Mouse (Mus musculus): ENCODE data around the gene Skiv2l. TPM values are rescaled to one million over a fixed set of nuclear protein-coding genes. Genes with fewer than 3 reads are reported as not detected.
"Not testable (repeated sequence)": the region's sequence is repeated elsewhere in the genome, so short reads cannot be mapped to it uniquely, and the experiment has no call there.

The Skiv2l gene
- total RNA-seq, 2 experiments from 2014 or later: 70.9 to 80.2 TPM

DNA sequence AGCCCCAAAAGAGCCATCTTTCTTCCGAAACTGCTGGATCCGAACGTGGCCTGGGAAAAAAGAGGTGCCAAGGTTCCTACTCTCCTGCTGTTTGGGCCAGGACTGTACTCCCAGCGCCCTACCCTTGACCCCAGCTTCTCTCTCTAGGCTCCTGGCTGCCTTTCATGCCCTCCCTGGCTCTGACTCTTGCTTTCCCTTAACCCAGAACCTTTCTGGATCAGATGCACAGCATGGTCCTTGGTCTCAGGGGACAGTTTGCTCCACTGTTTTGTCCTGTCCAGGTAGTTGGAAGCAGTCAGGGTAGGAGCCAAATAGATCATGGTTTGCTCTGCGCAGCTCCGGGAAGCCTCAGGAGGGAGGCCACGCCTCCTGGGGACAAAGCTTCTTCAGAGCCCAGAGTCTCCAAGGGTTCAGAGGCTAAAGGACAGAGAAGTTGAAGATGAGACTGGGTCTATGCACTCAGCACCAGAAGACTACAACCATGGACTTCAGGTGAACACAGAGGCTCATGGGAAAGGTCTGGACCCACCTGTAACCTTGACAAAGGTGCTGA, 35.1 kb downstream of the Skiv2l start:
- DNase-seq (ENCODE audit: low spot score in 2 of 2): no peak

DNA sequence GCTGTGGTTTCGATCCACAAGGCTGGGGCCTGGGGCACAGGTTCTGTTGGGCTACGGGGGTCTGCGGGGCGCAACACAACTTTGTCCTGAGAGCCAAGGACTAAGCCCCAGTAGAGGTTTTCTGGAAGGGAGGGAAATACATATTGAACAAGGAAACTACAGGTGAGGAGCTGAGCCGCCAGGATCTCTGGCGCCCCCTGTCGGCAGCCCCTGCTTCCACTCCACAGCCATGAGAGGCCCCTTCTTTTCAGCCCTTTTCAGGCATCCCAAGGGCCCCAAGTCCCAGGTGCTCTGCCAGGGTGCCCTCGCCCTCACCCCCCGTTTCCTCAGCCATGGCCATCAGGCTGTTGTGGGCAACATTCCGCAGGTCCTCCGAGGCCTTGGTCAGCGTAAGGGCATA, 36.3 kb downstream of the Skiv2l start:
- DNase-seq (ENCODE audit: low spot score in 2 of 2): not testable (repeated sequence)

DNA sequence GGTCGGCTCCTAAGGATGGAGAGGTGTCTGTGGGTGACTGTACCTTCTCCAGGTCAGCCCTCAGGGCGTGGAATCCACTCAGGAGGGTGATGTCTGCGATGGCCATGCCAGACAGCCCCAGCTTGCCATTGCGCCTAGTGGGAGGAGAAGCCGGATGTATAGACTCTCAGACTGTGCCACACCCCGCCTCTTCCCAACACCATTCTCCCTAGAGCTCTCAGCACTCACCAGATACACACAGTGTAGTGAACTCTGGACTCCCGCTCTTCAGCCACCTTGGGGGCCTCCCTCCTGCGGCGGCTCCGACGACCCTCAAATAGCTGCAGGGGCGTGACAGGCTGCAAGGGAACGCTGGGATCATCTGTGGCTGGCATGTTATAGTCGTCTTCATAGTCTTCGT, 38.7 kb downstream of the Skiv2l start:
- DNase-seq (ENCODE audit: low spot score in 2 of 2): no peak

DNA sequence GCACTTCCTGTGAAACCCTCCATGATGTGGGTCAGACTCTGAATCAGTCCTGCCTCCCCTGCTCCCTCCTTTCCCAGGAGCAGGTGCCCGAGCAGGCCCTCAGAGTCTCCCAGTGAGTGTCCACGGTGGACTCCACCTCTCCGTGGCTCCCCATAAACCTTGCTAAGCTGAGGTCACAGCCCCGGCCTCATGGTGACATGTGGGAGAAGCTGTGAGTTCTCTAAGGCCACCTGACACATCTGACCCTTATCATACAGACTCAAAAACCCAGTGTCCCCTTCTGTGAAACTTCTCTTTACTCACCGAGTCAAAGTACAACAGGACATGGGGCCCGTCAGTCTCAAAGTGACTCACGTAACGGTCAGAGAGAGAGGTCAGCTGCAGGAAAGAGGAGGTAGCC, 39.2 kb downstream of the Skiv2l start:
- not testable (repeated sequence) for DNase-seq (ENCODE audit: low spot score in 2 of 2)

DNA sequence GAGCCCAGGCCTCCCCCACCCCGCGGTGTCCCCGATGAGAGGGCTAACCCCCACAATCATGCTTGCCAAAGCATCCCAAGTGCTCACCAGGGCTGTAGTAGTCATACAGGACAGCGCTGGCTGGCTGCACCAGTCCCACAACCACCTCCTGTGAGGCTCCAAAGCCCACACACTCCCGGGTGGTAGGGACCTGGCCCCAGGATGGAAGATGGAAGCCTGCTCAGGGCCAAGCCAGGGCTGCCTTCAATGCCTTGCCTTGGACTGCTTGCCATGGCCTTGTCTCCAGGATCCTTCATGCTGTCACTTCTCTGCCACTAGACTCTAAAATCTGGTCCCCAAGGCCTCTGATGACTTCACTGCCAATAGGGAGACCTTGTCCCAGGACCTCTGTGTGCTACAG, 39.6 kb downstream of the Skiv2l start:
- not testable (repeated sequence) for DNase-seq (ENCODE audit: low spot score in 2 of 2)

DNA sequence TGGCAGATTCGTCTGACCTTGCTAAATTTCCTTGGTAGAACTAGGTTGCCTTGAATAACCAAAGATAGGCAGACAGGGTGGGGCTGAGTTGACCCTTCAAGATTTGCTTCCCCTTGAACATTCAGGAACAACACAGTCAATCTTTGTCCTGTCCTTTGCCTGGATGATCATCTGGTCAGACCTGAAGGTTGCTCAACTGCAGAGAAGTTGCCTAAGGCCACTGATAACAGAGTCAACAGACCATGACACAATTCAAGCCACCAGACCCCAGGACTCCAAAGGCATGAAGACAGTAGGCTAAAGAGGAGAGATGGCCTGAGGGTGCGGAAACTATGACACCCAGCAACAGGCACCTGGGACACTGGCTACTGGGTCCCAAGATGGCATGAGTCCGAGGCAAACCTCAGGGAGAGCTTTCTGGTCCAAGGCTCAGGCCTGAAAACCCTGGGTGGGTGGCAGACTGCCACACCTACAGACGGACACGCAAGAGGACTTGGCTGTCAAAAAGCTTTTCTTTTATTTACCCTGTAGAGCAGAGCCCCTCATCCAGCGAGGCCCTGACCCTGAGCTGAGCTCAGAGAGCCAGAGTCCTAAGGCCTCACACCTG, 41.3 kb downstream of the Skiv2l start:
- no peak for DNase-seq (ENCODE audit: low spot score in 2 of 2)

DNA sequence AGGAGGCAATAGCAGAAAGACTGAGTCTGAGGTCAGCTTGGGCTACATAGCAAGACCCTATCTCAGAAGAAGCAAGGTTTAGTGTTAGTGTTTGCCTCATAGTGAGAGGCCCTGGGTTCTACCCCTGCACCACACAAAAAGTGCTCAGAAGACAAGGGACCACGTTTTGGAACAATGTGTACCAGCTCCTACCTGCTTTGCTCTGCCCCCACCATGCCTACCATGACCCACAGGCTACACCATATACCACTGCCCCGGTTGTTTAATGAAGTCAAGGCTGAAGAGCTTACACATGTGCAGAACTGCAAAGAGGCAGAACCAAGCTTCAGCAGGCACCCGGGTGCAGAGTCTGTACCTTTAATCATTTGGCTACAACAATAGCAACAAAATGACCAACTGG, 42.8 kb downstream of the Skiv2l start:
- DNase-seq (ENCODE audit: low spot score in 2 of 2): no peak

DNA sequence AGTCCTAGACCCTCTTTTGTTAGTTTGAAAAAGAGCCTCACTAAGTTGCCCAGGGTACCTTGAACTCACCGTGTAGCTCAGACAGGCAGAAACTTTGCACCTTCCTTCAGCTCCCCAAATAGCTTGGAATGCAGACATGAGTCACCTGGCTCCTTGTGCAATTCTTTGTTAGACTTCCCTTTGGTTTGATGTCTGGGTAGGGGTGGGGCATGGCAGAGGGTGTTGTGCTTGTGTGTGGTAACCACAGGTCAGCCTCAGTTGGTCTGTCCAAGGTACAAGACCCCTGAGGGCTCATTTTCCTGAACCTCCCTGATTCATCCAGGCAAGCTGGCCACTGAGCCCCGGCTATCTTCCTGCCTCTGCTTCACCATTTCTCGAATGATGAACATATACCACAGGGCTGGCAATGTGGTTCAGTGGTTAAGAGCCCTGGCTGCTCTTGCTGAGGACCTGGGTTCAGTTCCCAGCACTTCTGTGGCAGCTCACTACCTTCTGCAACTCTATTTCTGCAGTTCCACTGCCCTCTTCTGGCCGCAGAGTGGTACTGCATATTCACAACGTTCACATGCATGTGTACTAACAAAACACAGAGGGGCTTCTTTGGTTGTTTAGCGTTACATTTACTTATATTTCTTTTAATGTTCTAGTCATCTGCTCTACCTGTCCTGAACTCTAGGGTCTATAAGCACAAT, 45.0 kb downstream of the Skiv2l start:
- no peak for DNase-seq (ENCODE audit: low spot score in 2 of 2)

DNA sequence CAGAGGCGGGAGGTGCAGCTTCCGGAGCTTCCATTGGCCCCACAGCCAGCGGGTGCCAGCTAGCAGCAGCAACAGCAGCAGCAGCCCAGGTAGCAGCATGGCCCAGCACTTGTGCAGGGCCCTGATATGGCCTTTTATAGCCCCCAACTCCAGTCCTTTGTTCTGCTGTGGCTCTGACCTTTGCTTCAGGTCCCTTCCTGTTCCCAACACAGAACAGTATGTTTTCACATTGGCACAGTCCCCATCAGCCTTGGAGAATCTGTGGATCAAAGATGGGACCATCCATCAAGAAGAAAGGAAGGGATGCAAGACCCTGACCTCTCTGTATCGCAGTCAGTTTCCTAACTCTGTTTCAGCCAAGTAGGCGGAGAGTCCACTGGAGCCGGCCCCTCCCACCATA, 45.7 kb downstream of the Skiv2l start, which contains the start of gene Cyp21a1:
Cyp21a1 (minus strand) TSS at position 261 of the 400 bp plus-strand sequence.
- DNase-seq (ENCODE audit: low spot score in 2 of 2): not testable (repeated sequence)

DNA sequence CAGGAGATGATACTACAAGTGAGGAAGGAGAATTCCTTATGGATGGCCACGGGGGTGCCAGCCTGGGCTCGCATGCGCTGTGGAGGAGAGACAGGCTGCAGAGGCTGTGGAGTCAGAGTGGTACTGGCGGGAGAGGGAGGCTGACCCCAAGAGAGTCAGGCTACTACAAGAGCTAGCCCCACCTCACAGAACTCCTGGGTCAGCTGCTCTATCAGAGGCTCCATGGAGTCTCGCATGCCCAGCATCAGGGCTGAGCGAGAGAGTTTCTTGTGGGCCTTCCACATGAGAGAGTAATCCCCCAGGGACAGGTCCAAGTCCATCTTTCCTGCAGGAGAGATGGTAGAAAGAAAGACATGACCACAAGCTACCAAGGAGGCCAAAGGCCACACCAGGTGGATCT, 46.6 kb downstream of the Skiv2l start:
- not testable (repeated sequence) for DNase-seq (ENCODE audit: low spot score in 2 of 2)

DNA sequence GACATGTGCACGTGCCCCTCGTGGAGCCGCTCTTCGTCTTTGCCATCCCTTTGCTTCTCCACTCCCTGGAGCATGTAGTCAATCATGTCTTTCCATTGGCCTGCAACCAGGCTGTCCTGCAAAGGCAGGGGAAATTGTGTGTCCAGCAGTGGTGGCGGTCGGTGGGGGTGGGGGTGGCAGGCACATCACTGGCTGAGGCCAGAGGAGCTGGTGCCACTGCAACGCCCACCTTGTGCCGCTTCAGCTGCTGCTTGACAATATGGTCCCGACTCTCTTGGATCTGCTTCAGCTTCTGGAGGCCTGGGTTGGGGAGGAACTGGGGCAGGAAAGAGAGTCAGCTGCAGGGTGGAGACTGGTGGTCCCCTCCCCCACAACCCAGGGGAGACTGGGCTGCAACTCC, 47.3 kb downstream of the Skiv2l start:
- not testable (repeated sequence) for DNase-seq (ENCODE audit: low spot score in 2 of 2)

DNA sequence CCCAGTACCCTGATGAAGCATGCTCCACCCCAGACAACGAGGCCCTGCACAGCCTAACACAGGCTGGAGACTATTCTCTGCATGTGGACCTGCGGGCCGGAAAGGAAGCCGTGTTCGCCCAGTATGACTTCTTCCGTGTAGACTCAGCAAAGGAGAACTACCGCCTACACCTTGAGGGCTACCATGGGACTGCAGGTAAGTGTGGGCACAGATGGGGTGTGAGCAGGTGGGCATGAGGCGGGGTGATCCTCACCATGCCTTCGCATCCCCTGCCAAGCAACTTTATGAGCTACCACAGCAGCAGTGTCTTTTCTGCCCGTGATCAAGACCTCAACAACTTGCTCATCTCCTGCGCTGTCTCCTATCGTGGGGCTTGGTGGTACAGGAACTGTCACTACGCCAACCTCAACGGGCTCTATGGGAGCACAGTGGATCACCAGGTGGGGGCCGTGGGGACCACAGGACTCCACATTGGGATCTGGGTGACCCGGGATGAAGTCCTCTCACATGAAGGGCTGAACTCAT, 49.2 kb downstream of the Skiv2l start:
- DNase-seq (ENCODE audit: low spot score in 2 of 2): not testable (repeated sequence)

DNA sequence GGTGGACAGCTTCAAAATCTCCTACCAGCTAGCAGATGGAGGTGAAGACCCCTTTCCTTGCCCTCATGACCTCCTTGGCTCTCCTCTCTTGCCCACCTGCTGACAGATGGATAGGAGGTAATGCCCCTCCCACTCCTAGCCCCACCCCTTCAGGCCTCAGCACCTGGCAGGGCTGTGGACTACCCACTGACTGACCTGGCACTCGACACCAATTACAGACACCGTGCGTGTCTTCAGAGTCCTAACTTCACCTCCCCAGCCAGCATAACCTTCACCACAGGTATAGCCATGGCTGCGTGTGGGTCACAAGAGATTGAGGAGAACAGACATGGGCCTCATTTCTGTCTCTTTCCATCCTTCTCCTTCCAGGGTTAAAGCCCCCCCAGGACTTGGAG, 50.5 kb downstream of the Skiv2l start:
- DNase-seq (ENCODE audit: low spot score in 2 of 2): no peak

DNA sequence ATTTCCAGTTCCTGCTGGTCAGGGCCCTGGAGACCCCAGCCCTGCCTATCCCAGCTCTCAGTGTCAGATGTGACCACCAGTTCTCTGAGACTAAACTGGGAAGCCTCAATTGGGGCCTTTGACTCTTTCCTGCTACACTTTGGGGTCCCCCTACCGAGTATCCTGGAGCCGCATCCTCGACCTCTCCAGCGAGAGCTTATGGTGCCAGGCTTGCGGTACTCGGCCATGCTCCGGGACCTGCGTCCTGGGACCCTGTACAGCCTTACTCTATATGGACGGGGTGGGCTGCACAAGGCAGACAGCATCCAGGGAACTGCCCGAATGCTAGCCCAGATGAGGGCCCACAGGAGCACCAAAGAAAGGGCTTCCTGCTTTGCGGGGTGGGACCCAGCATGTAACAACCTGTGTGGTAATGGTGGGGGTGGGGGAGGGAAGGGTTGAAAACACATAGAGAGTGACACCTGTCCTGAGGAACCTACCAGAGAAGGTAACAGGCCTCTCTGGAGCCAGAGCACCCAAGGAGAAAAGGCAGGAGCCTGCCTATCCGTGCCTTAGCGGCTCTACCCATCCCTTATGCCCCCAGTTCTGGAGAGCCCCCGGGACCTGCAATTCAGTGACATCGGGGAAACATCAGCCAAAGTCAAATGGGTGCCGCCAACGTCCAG, 51.0 kb downstream of the Skiv2l start:
- DNase-seq (ENCODE audit: low spot score in 2 of 2): no peak

DNA sequence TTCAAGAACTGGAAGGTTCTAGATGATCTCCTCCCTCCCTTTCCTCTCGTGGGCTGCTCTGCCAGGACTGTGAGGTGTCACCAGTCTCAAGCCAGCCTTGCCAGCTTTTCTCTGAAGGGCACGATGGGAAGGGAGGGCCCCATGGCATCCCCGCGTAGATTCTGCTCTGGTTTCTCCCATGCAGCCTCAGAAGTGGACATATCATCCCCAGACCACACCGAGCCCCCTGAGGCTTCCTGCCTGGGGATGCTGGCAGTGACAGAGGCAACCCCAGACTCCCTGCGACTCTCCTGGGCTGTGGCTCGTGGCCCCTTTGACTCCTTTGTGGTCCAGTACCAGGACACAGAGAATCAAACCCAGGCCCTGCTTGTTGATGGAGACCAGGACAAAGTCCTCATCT, 51.9 kb downstream of the Skiv2l start:
- not testable (repeated sequence) for DNase-seq (ENCODE audit: low spot score in 2 of 2)

DNA sequence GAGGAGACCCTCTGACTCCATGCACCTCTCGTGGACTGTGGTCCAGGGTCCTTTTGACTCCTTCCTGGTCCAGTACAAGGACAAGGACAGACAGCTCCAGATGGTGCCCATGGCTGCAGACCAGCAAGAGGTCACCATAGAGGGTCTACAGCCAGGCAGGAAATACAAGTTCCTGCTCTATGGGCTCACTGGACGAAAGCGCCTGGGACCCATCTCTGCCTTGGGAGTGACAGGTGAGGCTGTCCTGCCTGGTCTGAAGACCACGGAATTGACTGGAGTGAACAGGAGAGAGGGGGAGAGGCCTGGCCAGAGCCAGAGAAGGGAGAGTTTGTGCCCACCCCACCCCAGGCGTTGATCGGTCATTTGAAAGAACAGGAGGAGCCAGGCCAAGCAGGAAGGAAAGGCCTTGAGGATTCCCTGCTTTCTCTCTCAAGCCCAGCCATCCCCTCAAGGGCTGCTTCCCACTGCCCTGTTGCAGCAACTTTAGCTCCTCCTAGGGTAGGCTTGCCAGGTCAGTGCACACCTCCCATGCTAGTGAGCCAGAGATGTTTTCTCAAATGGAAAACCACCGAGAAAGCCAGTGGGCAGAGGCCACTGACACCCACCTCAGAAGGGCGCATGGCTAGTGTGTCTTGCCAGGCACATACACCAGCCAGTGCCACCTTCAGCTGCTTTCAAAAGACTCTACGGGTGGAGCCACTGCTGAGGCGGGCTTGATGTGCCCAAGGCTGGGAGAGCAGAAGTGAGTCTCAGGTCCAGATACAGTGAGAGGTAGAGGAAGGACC, 52.6 kb downstream of the Skiv2l start:
- not testable (repeated sequence) for DNase-seq (ENCODE audit: low spot score in 2 of 2)

DNA sequence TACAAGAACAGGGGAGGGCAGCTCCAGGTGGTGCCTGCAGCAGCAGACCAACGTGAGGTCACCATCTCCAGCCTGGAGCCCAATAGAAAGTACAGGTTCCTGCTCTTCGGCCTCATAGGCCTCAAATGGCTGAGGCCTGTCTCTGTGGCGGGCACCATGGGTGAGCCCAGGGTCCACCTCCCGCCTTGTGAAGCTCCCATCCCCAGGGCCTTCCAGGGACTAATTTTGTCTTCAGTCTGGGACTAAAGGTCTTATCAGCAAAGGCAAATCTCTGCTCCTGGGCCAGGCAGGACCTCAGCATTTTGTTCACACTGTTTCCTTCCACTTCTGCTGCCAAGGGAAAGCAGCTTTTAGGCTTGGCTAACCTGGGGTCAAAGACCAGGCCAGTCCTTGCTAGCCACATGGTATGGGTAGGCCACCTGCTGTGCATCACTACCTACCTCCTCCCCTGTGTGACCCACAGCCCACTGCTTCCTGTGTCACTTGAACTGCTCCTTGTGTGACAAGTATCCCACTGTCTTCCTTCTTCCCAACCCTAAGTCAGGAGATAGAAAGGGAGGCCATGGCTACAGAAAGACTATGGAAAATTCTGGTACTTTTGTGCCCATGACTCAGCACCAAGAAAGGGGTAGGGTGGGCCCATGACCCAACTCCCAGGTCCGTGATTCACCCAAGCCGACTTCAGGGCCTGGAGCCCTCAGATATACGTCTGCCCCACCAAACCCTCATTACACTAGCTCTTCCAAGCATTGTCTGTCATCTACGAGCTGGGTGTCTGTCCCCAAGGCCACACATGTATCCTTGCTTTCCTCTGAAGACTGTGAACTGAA, 53.5 kb downstream of the Skiv2l start:
- no peak for DNase-seq (ENCODE audit: low spot score in 2 of 2)

DNA sequence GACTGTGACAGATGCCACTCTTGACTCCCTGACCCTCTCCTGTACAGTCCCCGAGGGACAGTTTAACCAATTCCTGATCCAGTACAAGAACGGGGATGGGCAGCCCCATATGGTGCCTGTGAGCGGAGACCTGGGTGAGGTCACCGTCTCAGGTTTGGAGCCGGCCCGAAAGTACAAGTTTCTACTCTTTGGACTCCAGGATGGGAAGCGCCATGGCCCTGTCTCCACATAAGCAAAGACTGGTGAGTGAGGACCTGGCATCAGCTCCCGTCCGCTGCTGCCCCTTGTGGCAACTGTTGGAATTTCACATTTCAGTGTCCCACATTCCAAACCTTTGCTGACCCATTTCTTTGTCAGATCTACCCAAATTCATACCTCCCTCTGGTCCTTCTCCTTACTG, 54.4 kb downstream of the Skiv2l start:
- DNase-seq (ENCODE audit: low spot score in 2 of 2): peak; percentile 57 to 67

DNA sequence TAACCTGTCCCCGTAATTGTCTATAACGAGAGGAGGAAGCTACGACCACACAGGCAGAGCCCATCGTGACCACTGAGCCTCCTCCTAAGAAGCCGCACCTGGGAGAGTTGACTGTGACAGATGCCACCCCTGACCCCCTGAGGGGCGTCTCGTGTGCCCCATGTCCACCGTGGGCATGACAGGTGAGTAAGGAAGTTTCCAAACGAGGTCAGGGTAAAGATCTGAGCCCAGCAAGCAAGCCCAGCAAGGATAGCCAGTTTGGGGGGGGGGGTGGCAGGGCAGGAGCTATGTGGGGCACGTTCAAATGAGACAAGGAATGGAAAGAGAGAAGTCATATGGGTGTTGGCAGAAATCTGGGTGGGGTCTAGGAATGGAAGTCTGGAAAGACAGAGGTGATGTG, 55.0 kb downstream of the Skiv2l start:
- DNase-seq (ENCODE audit: low spot score in 2 of 2): no peak
